Mouse (Mus musculus) spleen, postnatal 4 days (tissue): ENCODE results near the gene AI597479.
A peak's percentile ranks its signal among the peaks of the same experiment; 100 is the strongest.

Experiments
- DNase-seq, 2 experiments: peaks; one replicate each; pipeline ENCODE4 v3.0.0; 2022; ENCODE audit warnings: low spot score in 2 of 2

The AI597479 gene

DNA sequence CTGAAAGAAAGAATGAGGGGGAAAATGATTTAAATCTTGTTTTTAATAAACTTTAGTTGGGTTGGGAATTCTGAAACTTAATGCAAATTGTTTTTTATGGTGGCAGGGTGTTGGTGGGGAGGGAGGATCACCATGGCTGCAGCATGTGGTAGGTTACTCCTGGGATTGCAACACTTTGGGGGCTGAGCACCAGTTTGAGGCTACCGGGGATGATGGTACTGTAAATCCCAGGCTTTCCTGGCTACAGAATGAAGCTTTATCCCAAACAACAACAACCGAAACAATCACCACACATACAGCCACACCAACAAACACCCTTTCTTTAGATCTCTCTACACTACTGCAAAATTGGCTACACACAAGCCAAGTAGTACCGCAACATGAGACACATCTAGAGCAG is 63.9 kb downstream of the AI597479 start:
- DNase-seq = no peak

- DNase-seq = no peak
Observed at GRCm38 (mm10) chr1:43163084-43163466, 64.6 kb downstream of the AI597479 start.

- peak; percentile 24 to 71 for DNase-seq
Observed at GRCm38 (mm10) chr1:43163467-43164418, 65.2 kb downstream of the AI597479 start.

GRCm38 (mm10) chr1:43164582-43164981 is 66.1 kb downstream of the AI597479 start:
- no peak for DNase-seq
